Mouse (Mus musculus) liver, embryonic 13.5 days (tissue): ENCODE measurements around the gene Pcolce. TPM values are rescaled to one million over a fixed set of nuclear protein-coding genes. Genes with fewer than 3 reads are reported as not detected.

Source experiments
- ATAC-seq: fragments of 200-750 bp; cut with Nextera tagmentation; 2 replicates; pipeline ENCODE4 v1.8.0; 2017; ENCODE audit warnings: low read depth, mild to moderate bottlenecking, moderate number of reproducible peaks, moderate library complexity
- DNase-seq: peaks from one replicate; pipeline ENCODE4 v3.0.0; 2022
- H3K27ac ChIP-seq: fragments of 300-500 bp; sonication (generic); 2 replicates; pipeline ENCODE4 v1.5.1; 2015; ENCODE audit warnings: moderate library complexity, mild to moderate bottlenecking, inconsistent platforms
- H3K27me3 ChIP-seq: fragments of 300-500 bp; sonication (generic); 2 replicates; pipeline ENCODE4 v1.6.1; 2015; ENCODE audit warnings: mild to moderate bottlenecking, inconsistent platforms
- H3K36me3 ChIP-seq: fragments of 300-500 bp; sonication (generic); 2 replicates; pipeline ENCODE4 v1.6.1; 2015; ENCODE audit warnings: mild to moderate bottlenecking, inconsistent platforms
- H3K4me1 ChIP-seq: fragments of 300-500 bp; sonication (generic); replicated peaks from 2 replicates; pipeline ENCODE4 v1.6.1; 2015; ENCODE audit warnings: inconsistent platforms
- H3K4me2 ChIP-seq: fragments of 300-500 bp; sonication (generic); 2 replicates; pipeline ENCODE4 v1.6.1; 2015; ENCODE audit warnings: inconsistent platforms, mild to moderate bottlenecking, moderate library complexity
- H3K4me3 ChIP-seq: fragments of 300-500 bp; sonication (generic); replicated peaks from 2 replicates; pipeline ENCODE4 v1.5.1; 2015; ENCODE audit warnings: mild to moderate bottlenecking, inconsistent platforms
- H3K9ac ChIP-seq: fragments of 300-500 bp; sonication (generic); 2 replicates; pipeline ENCODE4 v1.6.1; 2015; ENCODE audit warnings: mild to moderate bottlenecking, inconsistent platforms
- H3K9me3 ChIP-seq: fragments of 300-500 bp; sonication (generic); replicated peaks from 2 replicates; pipeline ENCODE4 v1.6.1; 2016; ENCODE audit warnings: inconsistent platforms
- WGBS: fragments of 180-500 bp; shearing (Covaris S2); methylation state at CpG from one replicate; pipeline ENCODE4 v1.1.7; 2015; ENCODE audit not compliant: insufficient replicate concordance; 5-methylcytosine and 5-hydroxymethylcytosine counted together
- polyA plus RNA-seq: library from polyadenylated mRNA; unstranded; fragments of >200 nt; fragmentation: Nextera tagmentation; extraction: Ambion mirVana; gene quantifications from 2 replicates; pipeline ENCODE4 v1.2.1, GENCODE M21; 2015

The Pcolce gene
- polyA plus RNA-seq: 15.5 and 16.1 TPM in 2 replicates

GRCm38 (mm10) chr5:137613550-137613949 lies at the start of gene Pcolce:
TSS of gene Pcolce (minus strand) at chr5:137613784.
- Histone ChIP-seq H3K4me1 (peaks cover 45% of the 10 kb centered on the region), H3K4me2 (no peak within 1 kb of the TSS), H3K9me3 (no peaks in the 10 kb centered on the region), H3K4me3 (no peak within 1 kb of the TSS), H3K36me3 (no peaks in the 10 kb centered on the region), H3K9ac (no peak within 1 kb of the TSS), H3K27ac (no peak within 1 kb of the TSS), H3K27me3 (peaks cover 12% of the 10 kb centered on the region)
- DNase-seq (no peak), ATAC-seq (no peak)
- 48% methylated on average over 11 of the region's 11 CpGs for WGBS

- Histone ChIP-seq H3K4me1 (no peaks in the 10 kb centered on the region), H3K36me3 (peaks cover 100% of the 10 kb centered on the region), H3K9me3 (no peaks in the 10 kb centered on the region), H3K27me3 (no peaks in the 10 kb centered on the region), H3K27ac (no peak overlapping the region), H3K4me3 (no peak overlapping the region), H3K9ac (no peak overlapping the region), H3K4me2 (no peak overlapping the region)
- WGBS: 88% methylated on average over 9 of the region's 9 CpGs
- DNase-seq: no peak
- ATAC-seq: no peak
Measured at GRCm38 (mm10) chr5:137663057-137663456, 49.5 kb upstream of the Pcolce start.

- Histone ChIP-seq H3K9me3 (no peaks in the 10 kb centered on the region), H3K27ac (no peak overlapping the region), H3K36me3 (peaks cover 99% of the 10 kb centered on the region), H3K4me3 (no peak overlapping the region), H3K4me2 (no peak overlapping the region), H3K9ac (no peak overlapping the region), H3K4me1 (no peaks in the 10 kb centered on the region; the same call in 1 of the 2 replicates), H3K27me3 (no peaks in the 10 kb centered on the region)
- DNase-seq: no peak
- ATAC-seq: no peak
- 89% methylated on average over 6 of the region's 6 CpGs for WGBS
Measured at GRCm38 (mm10) chr5:137660064-137660688, 46.6 kb upstream of the Pcolce start.

GRCm38 (mm10) chr5:137656977-137657376 lies 43.4 kb upstream of the Pcolce start:
- peak; percentile 37 for DNase-seq
- Histone ChIP-seq H3K4me2 (no peak overlapping the region), H3K9ac (no peak overlapping the region), H3K27ac (0 out of 2 replicates have a peak overlapping the region, but pooled peaks have one; percentile 25), H3K27me3 (no peaks in the 10 kb centered on the region), H3K4me1 (peaks cover 8% of the 10 kb centered on the region), H3K36me3 (peaks cover 99% of the 10 kb centered on the region), H3K4me3 (no peak overlapping the region), H3K9me3 (no peaks in the 10 kb centered on the region)
- 48% methylated on average over 6 of the region's 6 CpGs for WGBS
- ATAC-seq: peak; percentile 22; the same call in 1 of the 2 replicates

- no peaks in the 10 kb centered on the region for H3K27me3 ChIP-seq
- no peak overlapping the region for H3K4me3 ChIP-seq
- H3K36me3 ChIP-seq: peaks cover 92% of the 10 kb centered on the region
- ATAC-seq (no peak), DNase-seq (no peak)
- no peak overlapping the region for H3K4me2 ChIP-seq
- peaks cover 29% of the 10 kb centered on the region for H3K4me1 ChIP-seq
- no peaks in the 10 kb centered on the region for H3K9me3 ChIP-seq
- H3K9ac ChIP-seq: no peak overlapping the region
- WGBS: 73% methylated on average over 7 of the region's 7 CpGs
- H3K27ac ChIP-seq: no peak overlapping the region
Measured at GRCm38 (mm10) chr5:137654746-137655145, 41.2 kb upstream of the Pcolce start.

- Histone ChIP-seq H3K4me1 (peaks cover 42% of the 10 kb centered on the region), H3K27ac (no peak overlapping the region), H3K4me3 (no peak overlapping the region), H3K9ac (no peak overlapping the region), H3K27me3 (no peaks in the 10 kb centered on the region), H3K4me2 (no peak overlapping the region), H3K9me3 (no peaks in the 10 kb centered on the region), H3K36me3 (peaks cover 79% of the 10 kb centered on the region)
- 84% methylated on average over 10 of the region's 10 CpGs for WGBS
- DNase-seq: no peak
- ATAC-seq: no peak
Measured at GRCm38 (mm10) chr5:137653366-137653765, 39.8 kb upstream of the Pcolce start.

GRCm38 (mm10) chr5:137652474-137652873 lies 38.9 kb upstream of the Pcolce start:
- H3K9ac ChIP-seq: no peak overlapping the region
- H3K36me3 ChIP-seq: peaks cover 70% of the 10 kb centered on the region
- no peak for ATAC-seq
- no peak overlapping the region for H3K27ac ChIP-seq
- no peak overlapping the region for H3K4me3 ChIP-seq
- H3K4me1 ChIP-seq: peaks cover 51% of the 10 kb centered on the region
- H3K4me2 ChIP-seq: no peak overlapping the region
- H3K9me3 ChIP-seq: no peaks in the 10 kb centered on the region
- DNase-seq: peak; percentile 52
- WGBS: 47% methylated on average over 3 of the region's 3 CpGs
- no peaks in the 10 kb centered on the region for H3K27me3 ChIP-seq

GRCm38 (mm10) chr5:137649669-137650571 lies 36.3 kb upstream of the Pcolce start:
- peak; percentile 24 for ATAC-seq
- WGBS: 23% methylated on average over 18 of the region's 18 CpGs
- peaks cover 46% of the 10 kb centered on the region for H3K36me3 ChIP-seq
- H3K27me3 ChIP-seq: peaks cover 19% of the 10 kb centered on the region
- H3K4me2 ChIP-seq: 0 out of 2 replicates have a peak overlapping the region, but pooled peaks have one; percentile 23
- no peak overlapping the region for H3K9ac ChIP-seq
- H3K4me1 ChIP-seq: peaks cover 70% of the 10 kb centered on the region
- DNase-seq: peak; percentile 35
- H3K4me3 ChIP-seq: no peak overlapping the region
- H3K9me3 ChIP-seq: no peaks in the 10 kb centered on the region
- H3K27ac ChIP-seq: peak overlapping the region; percentile 63

- Histone ChIP-seq H3K4me3 (no peak overlapping the region), H3K27ac (peak overlapping the region; percentile 63; the same call in 1 of the 2 replicates), H3K27me3 (peaks cover 26% of the 10 kb centered on the region), H3K4me2 (no peak overlapping the region), H3K4me1 (peaks cover 76% of the 10 kb centered on the region), H3K9me3 (no peaks in the 10 kb centered on the region), H3K36me3 (peaks cover 39% of the 10 kb centered on the region), H3K9ac (no peak overlapping the region)
- DNase-seq (no peak), ATAC-seq (no peak)
- WGBS: 41% methylated on average over 4 of the region's 4 CpGs
Measured at GRCm38 (mm10) chr5:137649251-137649650, 35.7 kb upstream of the Pcolce start.

- Histone ChIP-seq H3K9ac (no peak overlapping the region), H3K4me1 (peaks cover 70% of the 10 kb centered on the region), H3K4me2 (no peak overlapping the region), H3K4me3 (no peak overlapping the region), H3K9me3 (no peaks in the 10 kb centered on the region), H3K27ac (no peak overlapping the region), H3K36me3 (peaks cover 26% of the 10 kb centered on the region), H3K27me3 (peaks cover 38% of the 10 kb centered on the region)
- no peak for DNase-seq
- peak; percentile 58 for ATAC-seq
- 45% methylated on average over 9 of the region's 9 CpGs for WGBS
Measured at GRCm38 (mm10) chr5:137647827-137648601, 34.4 kb upstream of the Pcolce start.

GRCm38 (mm10) chr5:137645652-137646091 lies 32.1 kb upstream of the Pcolce start, which contains the start of gene Irs3:
TSS of gene Irs3 (minus strand) at chr5:137645714.
- H3K9me3 ChIP-seq: no peaks in the 10 kb centered on the region
- peaks cover 38% of the 10 kb centered on the region for H3K27me3 ChIP-seq
- H3K9ac ChIP-seq: peak within 1 kb of the TSS; percentile 23
- H3K27ac ChIP-seq: no peak within 1 kb of the TSS
- DNase-seq: no peak
- H3K4me2 ChIP-seq: peak within 1 kb of the TSS; percentile 71
- peak within 1 kb of the TSS; percentile 44 for H3K4me3 ChIP-seq
- H3K36me3 ChIP-seq: peaks cover 25% of the 10 kb centered on the region
- peak; percentile 11; the same call in 1 of the 2 replicates for ATAC-seq
- peaks cover 69% of the 10 kb centered on the region for H3K4me1 ChIP-seq
- WGBS: 16% methylated on average over 11 of the region's 11 CpGs
